Mouse (Mus musculus) kidney, embryonic 14.5 days (tissue): Measurements from ENCODE around the gene Hsp90aa1. TPM values are rescaled to one million over a fixed set of nuclear protein-coding genes. Genes with fewer than 3 reads are reported as not detected.
"Not testable (repeated sequence)": the region's sequence is repeated elsewhere in the genome, so short reads cannot be mapped to it uniquely, and the experiment has no call there.

Source experiments
- ATAC-seq: fragments of 200-750 bp; cut with Nextera tagmentation; 2 replicates; pipeline ENCODE4 v1.8.0; 2017; ENCODE audit warnings: moderate number of reproducible peaks, mild to moderate bottlenecking, moderate TSS enrichment, moderate library complexity; ENCODE audit not compliant: low FRiP score, low TSS enrichment
- H3K27ac ChIP-seq: fragments of 300-500 bp; sonication (generic); 2 replicates; pipeline ENCODE4 v1.5.1; 2014; ENCODE audit warnings: low read depth, mild to moderate bottlenecking, low read length, moderate library complexity, mixed read lengths
- H3K27me3 ChIP-seq: fragments of 300-500 bp; sonication (generic); 2 replicates; pipeline ENCODE4 v1.6.1; 2014; ENCODE audit warnings: mild to moderate bottlenecking, low read length; ENCODE audit not compliant: control insufficient read depth, insufficient read depth
- H3K36me3 ChIP-seq: fragments of 300-500 bp; sonication (generic); 2 replicates; pipeline ENCODE4 v1.6.1; 2014; ENCODE audit warnings: low read length, mixed read lengths; ENCODE audit not compliant: control insufficient read depth, insufficient read depth
- H3K4me1 ChIP-seq: fragments of 300-500 bp; sonication (generic); 2 replicates; pipeline ENCODE4 v1.6.1; 2014; ENCODE audit warnings: low read length, mixed read lengths; ENCODE audit not compliant: control insufficient read depth, insufficient read depth
- H3K4me2 ChIP-seq: fragments of 300-500 bp; sonication (generic); replicated peaks from 2 replicates; pipeline ENCODE4 v1.6.1; 2014; ENCODE audit warnings: low read depth, mild to moderate bottlenecking, low read length
- H3K4me3 ChIP-seq: fragments of 300-500 bp; sonication (generic); 2 replicates; pipeline ENCODE4 v1.5.1; 2014; ENCODE audit warnings: mild to moderate bottlenecking, low read length
- H3K9ac ChIP-seq: fragments of 300-500 bp; sonication (generic); 2 replicates; pipeline ENCODE4 v1.6.1; 2014; ENCODE audit warnings: low read depth, mild to moderate bottlenecking, low read length, moderate library complexity
- H3K9me3 ChIP-seq: fragments of 300-500 bp; sonication (generic); 2 replicates; pipeline ENCODE4 v1.6.1; 2016; ENCODE audit warnings: low read length; ENCODE audit not compliant: control insufficient read depth
- WGBS: fragments of 180-500 bp; shearing (Covaris S2); extraction: QIAGEN DNeasy Blood & Tissue Kit; methylation state at CpG from one replicate; pipeline ENCODE4 v1.1.7; 2014; 5-methylcytosine and 5-hydroxymethylcytosine counted together
- polyA plus RNA-seq: library from polyadenylated mRNA; unstranded; fragments of >200 nt; fragmentation: Nextera tagmentation; extraction: Ambion mirVana; gene quantifications from 2 replicates; pipeline ENCODE4 v1.2.1, GENCODE M21; 2014

Gene Hsp90aa1
- polyA plus RNA-seq, 1 experiment from 2014 or later: 1,092 TPM

GRCm38 (mm10) chr12:110703008-110703471, 512 bp upstream of the Hsp90aa1 start:
- ATAC-seq: peak; percentile 69; the same call in 1 of the 2 replicates

GRCm38 (mm10) chr12:110701363-110701762, 1.2 kb downstream of the Hsp90aa1 start:
- WGBS: 28% methylated on average over 3 of the region's 3 CpGs
- H3K4me3 ChIP-seq, H3K4me2 ChIP-seq, H3K27me3 ChIP-seq, H3K9ac ChIP-seq, H3K27ac ChIP-seq, H3K9me3 ChIP-seq, ATAC-seq, H3K4me1 ChIP-seq, H3K36me3 ChIP-seq: not testable (repeated sequence)

More at GRCm38 (mm10) chr12:110703008-110703471, 512 bp upstream of the Hsp90aa1 start:
- H3K9ac ChIP-seq: no peak overlapping the region
- no peak overlapping the region for H3K27ac ChIP-seq
- no peaks in the 10 kb centered on the region for H3K4me1 ChIP-seq
- no peak overlapping the region for H3K4me3 ChIP-seq
- WGBS: 25% methylated on average over 8 of the region's 8 CpGs
- H3K4me2 ChIP-seq: peak overlapping the region; percentile 29
- H3K27me3 ChIP-seq: no peaks in the 10 kb centered on the region
- no peaks in the 10 kb centered on the region for H3K36me3 ChIP-seq
- no peaks in the 10 kb centered on the region for H3K9me3 ChIP-seq

DNA sequence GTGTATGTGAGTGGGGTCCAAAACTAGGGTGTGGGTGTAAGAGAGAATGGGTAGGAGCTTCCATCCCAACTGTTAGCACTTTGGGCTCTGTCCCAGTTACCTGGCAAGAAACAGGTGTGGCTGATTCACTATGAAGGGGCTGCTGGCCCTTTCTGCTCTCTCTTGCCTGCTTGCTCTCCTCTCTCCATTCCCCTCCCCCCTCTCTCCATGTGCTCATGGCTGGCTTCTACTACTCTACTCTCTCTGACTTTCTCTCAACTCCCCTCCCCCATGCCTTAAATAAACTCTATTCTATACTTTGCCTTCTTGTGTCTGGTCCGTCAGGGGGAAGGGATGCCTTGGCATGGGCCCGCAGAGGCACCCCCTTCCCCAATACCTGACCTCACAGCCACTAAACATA, 1.8 kb downstream of the Hsp90aa1 start:
- ATAC-seq: no peak
- H3K9ac ChIP-seq: no peak overlapping the region
- 75% methylated on average over 2 of the region's 2 CpGs for WGBS

DNA sequence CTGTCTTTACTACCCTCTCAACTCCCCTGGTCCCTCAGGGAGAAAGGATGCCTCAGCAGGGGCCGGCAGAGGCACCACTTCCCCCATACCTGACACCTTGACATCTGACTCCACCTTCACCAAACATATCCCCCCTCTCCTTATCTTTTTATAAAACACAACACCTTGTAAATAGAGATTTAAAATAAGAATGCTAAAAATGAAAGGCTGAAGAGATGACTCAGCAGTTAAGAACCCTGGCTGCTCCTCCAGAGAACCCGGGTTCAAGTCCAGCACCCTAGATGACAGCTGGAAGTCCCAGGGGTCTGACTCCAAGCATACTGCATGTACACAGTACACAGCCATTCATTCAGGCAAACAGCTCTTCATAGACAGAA, 3.4 kb downstream of the Hsp90aa1 start:
- Histone ChIP-seq H3K9ac (no peak overlapping the region), H3K4me1 (peaks cover 7% of the 10 kb centered on the region; the same call in 1 of the 2 replicates), H3K27me3 (no peaks in the 10 kb centered on the region), H3K27ac (no peak overlapping the region), H3K4me2 (no peak overlapping the region), H3K36me3 (peaks cover 8% of the 10 kb centered on the region), H3K4me3 (no peak overlapping the region), H3K9me3 (no peaks in the 10 kb centered on the region)
- ATAC-seq: no peak
- 55% methylated on average over 2 of the region's 2 CpGs for WGBS

More for the DNA sequence above, 1.8 kb downstream of the Hsp90aa1 start:
- H3K4me2 ChIP-seq: no peak overlapping the region
- no peaks in the 10 kb centered on the region for H3K4me1 ChIP-seq
- H3K36me3 ChIP-seq: no peaks in the 10 kb centered on the region
- no peaks in the 10 kb centered on the region for H3K9me3 ChIP-seq
- H3K27me3 ChIP-seq: no peaks in the 10 kb centered on the region
- H3K27ac ChIP-seq: no peak overlapping the region
- no peak overlapping the region for H3K4me3 ChIP-seq

DNA sequence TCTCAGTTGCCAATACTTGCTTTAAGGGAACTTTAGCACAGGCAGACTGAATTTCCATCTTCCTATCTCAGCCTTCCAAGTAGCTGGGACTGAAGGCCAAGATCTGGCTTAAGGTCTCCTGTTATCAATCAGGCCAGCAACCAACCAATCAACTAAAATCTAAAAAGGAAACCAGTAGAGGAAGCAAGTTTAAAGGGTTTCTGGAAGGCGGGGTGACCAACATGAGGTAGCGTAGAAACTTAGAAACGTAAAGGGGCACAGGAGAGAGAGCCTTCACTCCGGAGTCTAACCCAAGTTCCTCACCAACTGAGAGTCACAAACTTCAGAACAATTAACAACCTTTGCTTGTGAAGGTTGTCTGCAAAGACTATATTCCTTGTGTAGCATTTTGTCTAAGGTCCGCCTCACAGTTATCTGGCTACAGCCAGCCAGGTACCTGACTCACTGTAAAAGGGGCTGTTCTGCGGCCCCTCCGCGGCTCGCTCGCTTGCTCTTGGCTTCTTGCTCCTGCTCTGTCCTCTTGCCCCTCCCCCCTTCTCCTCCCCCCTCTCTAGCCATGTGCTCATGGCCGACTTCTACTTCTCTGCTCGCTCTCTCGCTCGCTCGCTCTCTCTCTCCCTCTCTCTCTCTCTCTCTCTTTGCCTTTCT, 3.9 kb downstream of the Hsp90aa1 start:
- no peak for ATAC-seq
- no peak overlapping the region for H3K27ac ChIP-seq
- H3K36me3 ChIP-seq: peaks cover 10% of the 10 kb centered on the region
- peaks cover 9% of the 10 kb centered on the region; the same call in 1 of the 2 replicates for H3K4me1 ChIP-seq
- no peaks in the 10 kb centered on the region for H3K9me3 ChIP-seq
- no peak overlapping the region for H3K4me3 ChIP-seq
- no peak overlapping the region for H3K9ac ChIP-seq
- H3K4me2 ChIP-seq: no peak overlapping the region
- 43% methylated on average over 15 of the region's 15 CpGs for WGBS
- no peaks in the 10 kb centered on the region for H3K27me3 ChIP-seq

- no peak overlapping the region for H3K4me3 ChIP-seq
- H3K4me2 ChIP-seq: no peak overlapping the region
- 88% methylated on average over 1 of the region's 1 CpGs for WGBS
- no peak for ATAC-seq
- H3K9ac ChIP-seq: no peak overlapping the region
- H3K4me1 ChIP-seq: peaks cover 9% of the 10 kb centered on the region; the same call in 1 of the 2 replicates
- no peaks in the 10 kb centered on the region for H3K9me3 ChIP-seq
- H3K36me3 ChIP-seq: peaks cover 15% of the 10 kb centered on the region
- no peaks in the 10 kb centered on the region for H3K27me3 ChIP-seq
- no peak overlapping the region for H3K27ac ChIP-seq
Observed at GRCm38 (mm10) chr12:110698080-110698479, 4.4 kb downstream of the Hsp90aa1 start.

- peaks cover 19% of the 10 kb centered on the region for H3K36me3 ChIP-seq
- 69% methylated on average over 5 of the region's 5 CpGs for WGBS
- peaks cover 9% of the 10 kb centered on the region; the same call in 1 of the 2 replicates for H3K4me1 ChIP-seq
- H3K4me3 ChIP-seq: no peak overlapping the region
- no peak overlapping the region for H3K27ac ChIP-seq
- H3K9ac ChIP-seq: no peak overlapping the region
- no peak for ATAC-seq
- H3K4me2 ChIP-seq: no peak overlapping the region
- no peaks in the 10 kb centered on the region for H3K9me3 ChIP-seq
- H3K27me3 ChIP-seq: no peaks in the 10 kb centered on the region
Observed at GRCm38 (mm10) chr12:110697457-110697856, 5.1 kb downstream of the Hsp90aa1 start.

GRCm38 (mm10) chr12:110696975-110697400, 5.5 kb downstream of the Hsp90aa1 start:
- Histone ChIP-seq H3K27ac (peak overlapping the region; percentile 57), H3K4me3 (peak overlapping the region; percentile 100), H3K4me2 (peak overlapping the region; percentile 82), H3K9ac (peak overlapping the region; percentile 99), H3K4me1 (peaks cover 9% of the 10 kb centered on the region; the same call in 1 of the 2 replicates), H3K36me3 (peaks cover 19% of the 10 kb centered on the region), H3K9me3 (no peaks in the 10 kb centered on the region), H3K27me3 (no peaks in the 10 kb centered on the region)
- 49% methylated on average over 9 of the region's 9 CpGs for WGBS
- ATAC-seq: no peak

GRCm38 (mm10) chr12:110696173-110696974, 6.2 kb downstream of the Hsp90aa1 start:
- under 1% methylated on average over 86 of the region's 89 CpGs for WGBS
- peak overlapping the region; percentile 84 for H3K27ac ChIP-seq
- ATAC-seq: peak; percentile 97
- peak overlapping the region; percentile 100 for H3K4me3 ChIP-seq
- peaks cover 9% of the 10 kb centered on the region; the same call in 1 of the 2 replicates for H3K4me1 ChIP-seq
- H3K4me2 ChIP-seq: peak overlapping the region; percentile 82
- H3K36me3 ChIP-seq: peaks cover 26% of the 10 kb centered on the region
- H3K9ac ChIP-seq: peak overlapping the region; percentile 99
- no peaks in the 10 kb centered on the region for H3K9me3 ChIP-seq
- no peaks in the 10 kb centered on the region for H3K27me3 ChIP-seq
